16 mouse cellular contexts compared by ENCODE assay signal in the genomic region with DNA sequence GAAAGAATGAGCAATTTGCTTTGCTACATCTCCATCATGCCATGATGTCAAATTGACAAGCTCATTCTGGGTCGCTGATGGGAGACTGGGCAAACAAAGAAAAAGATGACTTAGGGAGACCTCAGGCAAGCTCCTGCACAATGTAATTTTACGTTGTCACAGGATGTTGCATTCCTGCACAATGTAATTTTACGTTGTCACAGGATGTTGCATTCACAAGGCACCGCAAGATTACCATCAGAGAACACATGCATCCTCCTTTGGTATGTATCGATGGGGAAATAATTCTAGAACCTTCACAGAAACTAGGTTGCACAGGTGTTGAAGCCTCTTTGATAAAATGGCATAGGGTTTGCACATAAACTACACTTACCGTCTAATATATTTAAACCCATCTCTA.
"Had no signal": no experiment of that assay in that cellular context is flagged by ENCODE, and none has a peak within 500 bp of the region (broad histone marks: within the 10 kb centered on the region; RNA-seq: fewer than 3 reads in every experiment).

No protein-coding gene starts in this region.

- DNase-seq: gastrocnemius, postnatal 14 days; gastrocnemius, postnatal 36 days; heart, adult 2 months; heart, postnatal 4 days; kidney, adult 18-20 months; kidney, adult 8-10 months; kidney, postnatal 10 days; kidney, postnatal 25 days; layer of hippocampus, adult 9-11 months; layer of hippocampus, postnatal 36 days; left cerebral cortex, postnatal 4 days had no signal

- ATAC-seq: hindbrain, embryonic 16.5 days; inflammation-experienced regulatory T-cells, adult 6 months; intestine, embryonic 15.5 days; intestine, postnatal 0 days; liver, embryonic 12.5 days had no signal
